Mouse (Mus musculus) WW6 (cell line): ENCODE results near the gene Smim20.

ENCODE experiments used
- DNase-seq: peaks from one replicate; pipeline ENCODE4 v3.0.0-alpha.2; 2013; ENCODE audit warnings: low read depth, low spot score

Gene Smim20

DNA sequence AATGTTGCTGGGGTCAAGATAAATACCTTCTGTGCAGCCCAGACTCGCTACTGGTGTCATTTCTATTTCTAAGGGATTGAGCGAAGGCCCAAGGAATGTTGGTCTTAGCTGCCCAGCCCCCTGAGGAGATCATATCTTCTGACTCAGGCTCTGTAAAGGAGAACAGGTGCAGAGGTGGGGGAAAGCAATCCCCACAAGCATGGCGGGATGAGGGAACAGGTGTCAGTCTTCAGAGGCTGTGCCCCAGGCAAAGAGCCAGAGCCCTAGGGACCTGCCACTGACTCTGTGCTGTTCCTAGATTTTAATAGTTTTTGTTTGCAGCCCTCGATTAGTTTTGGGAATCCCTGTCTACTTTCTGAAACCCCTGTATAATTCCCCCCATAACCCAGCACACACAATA is 702 bp upstream of the Smim20 start:
- no peak for DNase-seq

DNA sequence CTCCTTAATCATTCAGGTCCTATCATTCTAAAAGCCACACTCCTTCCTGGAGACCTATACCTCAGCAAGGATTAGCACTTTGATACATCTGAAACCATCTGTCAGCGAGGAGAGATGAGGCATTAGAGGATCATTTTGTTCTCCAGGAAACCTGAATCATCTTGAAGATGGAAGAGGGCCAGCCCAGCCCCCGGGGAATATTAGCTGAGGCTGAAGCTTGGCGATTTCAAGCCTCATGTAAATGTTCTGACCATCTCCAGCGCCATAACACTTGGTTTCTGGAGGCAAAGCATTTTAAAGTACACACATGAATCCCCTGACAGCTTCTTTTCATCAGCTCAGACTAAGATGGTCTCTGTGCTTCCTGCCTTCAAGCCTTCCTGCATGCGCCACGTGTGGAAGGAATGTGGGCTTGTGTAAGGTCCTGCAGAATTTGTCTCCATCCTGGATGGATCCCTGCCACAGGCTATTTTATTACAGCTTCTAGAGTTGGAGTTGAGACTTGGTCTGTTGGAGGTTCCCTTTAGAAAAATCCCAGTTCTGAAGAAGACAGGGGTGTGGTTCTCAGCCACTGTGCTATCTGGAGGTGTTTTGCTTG is 1.3 kb downstream of the Smim20 start:
- no peak for DNase-seq

DNA sequence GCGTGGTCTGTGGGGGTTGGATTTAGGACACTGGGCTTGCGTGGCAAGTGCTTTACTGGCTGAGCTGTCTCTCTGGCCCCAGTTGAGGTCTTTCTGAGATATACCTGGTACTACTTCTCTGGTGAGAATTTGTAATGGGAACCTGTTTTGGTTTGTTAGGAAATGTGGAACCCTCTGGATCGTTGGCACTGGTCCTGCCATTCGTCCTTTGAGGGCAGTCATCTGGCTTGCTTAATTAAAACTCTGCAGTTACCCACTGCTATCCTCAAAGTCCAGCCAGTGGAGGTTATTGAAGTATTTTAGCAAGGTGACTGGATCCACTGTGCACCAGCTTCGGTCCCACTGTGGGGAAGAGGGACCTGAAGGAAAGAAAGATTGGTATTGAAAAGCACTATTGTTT is 2.9 kb downstream of the Smim20 start:
- DNase-seq = no peak

DNA sequence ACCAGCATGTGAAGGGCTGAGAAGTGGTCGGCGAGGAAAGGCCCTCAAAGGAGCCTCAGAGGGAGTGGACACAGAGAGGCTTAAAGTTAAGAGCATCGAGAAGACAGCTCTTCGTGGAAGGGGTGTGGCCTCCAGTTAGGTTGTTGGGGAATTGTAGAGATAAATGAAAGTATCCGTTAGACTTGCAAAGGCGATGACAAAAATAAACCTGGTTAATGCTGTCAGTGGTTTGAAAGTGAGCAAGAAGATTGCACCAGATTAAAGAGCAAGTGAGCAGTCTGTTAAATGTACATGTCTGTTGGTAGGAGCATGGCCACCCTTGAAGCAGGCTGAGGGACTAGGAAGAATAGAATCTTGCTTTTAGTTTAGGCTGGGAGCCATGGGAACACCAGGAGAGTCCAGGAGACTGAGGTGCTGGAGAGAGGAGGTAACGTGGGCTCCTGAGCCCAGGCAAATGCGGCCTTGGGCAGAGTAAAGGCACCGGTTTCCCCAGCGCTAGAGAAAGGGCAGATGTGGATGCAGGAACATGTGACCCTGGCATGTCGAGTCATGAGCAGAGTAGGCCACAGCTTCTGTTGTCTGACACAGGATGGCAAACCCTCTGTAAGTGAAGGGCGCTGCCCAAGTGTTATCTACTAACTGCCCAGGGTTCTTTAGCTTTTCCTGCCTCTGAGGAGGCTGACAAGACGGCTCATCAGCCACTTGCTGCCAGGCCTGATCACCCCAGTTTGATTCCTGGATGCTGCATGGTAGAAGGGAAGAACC is 4.2 kb downstream of the Smim20 start:
- DNase-seq = no peak

DNA sequence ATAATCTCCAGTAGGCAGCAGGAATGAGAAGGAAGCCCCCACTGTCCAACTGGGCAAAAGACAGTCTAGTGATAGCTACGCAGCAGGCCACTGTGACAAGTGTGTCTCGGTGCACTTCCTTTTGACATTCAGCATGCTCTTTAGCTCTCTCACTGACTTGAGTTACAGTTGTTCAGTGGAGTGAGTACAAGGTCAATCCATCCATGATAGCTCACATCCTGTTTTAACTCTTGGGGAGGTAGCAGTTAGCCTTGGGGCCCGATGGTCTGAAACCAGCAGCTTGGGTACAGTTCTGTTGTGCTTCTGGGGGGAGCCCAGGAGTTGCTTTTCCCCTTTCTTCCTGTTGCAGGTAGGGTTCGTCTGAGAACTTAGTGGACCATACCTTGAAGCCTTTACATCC is 5.7 kb downstream of the Smim20 start:
- no peak for DNase-seq

DNA sequence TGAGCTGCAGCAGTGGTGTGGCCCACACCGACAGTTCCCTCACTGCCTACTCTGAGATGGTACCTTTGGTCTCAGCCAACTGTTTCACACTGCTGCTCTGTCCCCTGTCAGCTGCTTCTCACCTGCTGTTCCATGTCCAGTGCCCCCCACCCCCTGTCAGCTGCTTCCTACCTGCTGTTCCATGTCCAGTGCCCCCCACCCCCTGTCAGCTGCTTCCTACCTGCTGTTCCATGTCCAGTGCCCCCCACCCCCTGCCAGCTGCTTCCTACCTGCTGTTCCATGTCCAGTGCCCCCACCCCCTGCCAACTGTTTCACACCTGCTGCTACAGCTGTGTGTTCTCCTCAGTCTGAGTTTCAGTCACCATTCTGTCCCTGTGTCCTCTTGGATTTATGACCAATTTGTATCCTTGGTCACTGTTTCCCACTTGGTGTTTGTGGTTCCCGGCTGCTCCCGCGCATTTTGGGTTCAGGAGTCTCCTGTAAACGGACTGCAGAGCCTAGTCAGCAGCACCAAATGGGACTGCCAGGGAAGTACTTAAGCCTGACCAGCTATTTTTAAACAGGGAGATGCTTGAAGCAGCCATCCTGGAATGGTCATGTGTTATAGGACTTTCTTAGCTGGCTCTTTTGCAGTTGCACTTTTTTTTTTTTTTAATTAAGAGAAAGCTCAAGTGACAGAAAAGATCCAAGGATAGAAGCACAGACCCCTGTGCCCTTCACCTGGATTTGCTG is 7.0 kb downstream of the Smim20 start:
- no peak for DNase-seq

DNA sequence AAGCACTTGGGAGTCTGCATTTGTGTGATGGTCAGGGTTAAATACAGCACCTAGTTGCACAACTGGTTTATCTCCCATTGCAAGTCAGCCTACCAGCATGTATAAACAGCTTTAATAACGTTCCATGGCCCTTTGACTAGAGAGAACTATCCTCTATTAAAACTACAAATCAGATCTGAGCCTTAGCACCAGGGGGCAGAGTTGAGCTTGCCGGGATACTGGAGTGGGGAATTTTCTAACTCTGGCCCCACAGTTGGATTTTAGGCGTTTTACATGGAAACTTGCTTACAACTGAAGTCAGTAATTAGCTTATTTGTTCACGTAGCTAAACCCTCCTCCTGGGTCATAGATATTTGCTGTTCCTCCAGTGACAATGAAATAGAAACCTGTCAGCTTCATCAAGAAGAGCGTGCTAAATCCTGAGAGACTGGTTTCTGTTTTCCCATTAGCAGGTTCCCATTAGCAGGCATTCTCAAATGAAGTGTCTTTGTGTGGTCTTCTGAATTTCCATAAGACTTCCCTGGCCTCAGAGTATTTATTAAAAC is 8.0 kb downstream of the Smim20 start:
- no peak for DNase-seq

DNA sequence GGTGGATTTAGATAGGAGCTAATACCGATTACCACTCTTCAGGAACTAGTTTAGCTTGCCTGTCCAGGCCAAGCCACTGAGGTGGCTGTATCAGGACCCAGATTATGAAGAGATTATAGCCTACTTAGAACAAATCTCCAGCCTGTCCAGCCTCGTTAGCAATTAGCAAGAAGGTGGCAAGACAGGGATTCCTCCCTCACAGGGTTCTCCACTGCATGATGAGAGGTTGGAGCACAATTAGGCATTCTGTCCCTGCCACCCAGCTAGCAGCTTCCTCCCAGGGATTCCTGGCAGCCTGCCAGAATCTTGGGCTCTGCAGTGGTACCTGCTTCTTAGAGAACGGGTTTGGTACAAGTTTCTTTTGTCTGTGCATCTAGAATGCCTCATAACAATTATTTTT is 8.5 kb downstream of the Smim20 start:
- no peak for DNase-seq

DNA sequence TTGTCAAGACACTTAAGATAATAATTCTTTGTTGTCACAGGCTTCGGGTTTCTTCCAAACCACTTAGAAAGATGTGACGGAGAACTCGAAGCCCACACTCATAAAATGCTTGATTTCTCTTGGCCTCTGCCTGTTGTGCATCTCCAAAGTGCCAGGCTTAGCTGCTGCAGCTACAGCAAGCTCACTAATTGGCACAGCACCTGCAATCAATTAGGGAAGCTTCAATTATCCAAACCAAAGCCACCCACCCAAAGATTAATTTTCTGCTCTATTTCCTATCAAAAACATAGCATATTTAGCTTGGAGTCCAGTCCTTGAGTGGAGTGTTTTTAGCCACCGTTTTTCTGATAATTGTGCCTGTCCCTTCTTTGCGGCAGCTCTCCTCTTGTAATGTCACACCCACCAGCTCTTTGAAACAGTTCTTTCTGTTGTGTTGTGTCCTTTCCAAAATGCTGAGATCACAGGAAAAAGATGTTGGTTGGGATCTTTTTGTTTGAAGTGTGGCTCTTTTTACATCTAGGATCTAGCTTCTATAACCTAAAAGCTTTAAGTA is 9.7 kb downstream of the Smim20 start:
- DNase-seq = no peak

DNA sequence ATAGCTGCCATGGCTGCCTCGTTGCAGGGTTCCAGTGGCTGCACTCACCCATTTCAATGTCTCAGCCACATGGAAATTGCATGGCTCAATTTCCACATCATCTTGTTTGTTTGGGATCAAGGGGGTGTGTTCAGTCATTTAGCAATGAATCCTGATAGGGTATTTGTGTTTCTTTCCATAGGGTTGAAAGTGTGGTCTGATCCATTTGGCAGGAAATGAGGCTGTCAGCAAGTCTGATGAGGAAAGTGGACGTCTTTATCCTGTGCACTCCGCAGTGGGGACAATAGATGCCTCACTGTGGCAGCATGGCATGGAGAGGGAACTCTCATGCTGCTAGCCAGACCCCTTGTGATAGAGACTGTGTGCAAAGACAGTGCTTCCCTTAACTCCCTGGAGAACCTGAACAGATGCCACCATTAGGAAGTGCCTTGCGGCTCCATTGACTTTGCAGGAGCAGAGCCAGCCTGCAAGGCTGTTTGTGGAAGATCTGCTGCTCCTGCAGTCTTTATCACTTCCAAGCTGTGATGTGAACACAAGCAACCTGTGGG is 10.9 kb downstream of the Smim20 start:
- no peak for DNase-seq

DNA sequence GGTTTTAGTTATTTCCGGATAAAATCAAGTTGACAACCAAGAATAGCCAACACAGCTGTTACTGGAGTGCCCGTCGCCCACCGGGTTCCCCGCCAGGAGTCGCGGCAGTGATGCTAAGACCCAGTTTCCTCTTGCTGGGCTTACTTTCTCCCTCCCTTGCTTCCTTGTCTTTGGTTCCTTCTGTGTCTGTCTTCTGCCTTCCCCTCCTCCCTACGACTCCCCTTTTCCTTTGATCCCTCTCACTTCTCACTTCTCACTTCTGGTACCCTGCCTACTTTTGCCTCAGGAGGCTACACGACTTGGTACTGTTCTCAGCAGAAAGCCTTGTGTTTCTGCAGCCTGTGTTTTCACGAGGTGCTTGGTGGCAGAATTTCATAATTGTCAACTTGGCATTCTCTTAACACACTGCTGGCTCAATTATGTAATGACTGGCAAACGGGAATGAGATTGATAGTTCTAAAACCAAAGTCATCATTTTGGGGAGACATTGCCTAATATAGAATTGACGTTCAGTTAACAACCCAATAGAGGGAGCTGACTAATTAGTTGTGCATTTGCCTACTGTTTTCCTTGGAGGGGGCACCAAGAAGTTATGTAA is 12.4 kb downstream of the Smim20 start:
- DNase-seq = no peak

DNA sequence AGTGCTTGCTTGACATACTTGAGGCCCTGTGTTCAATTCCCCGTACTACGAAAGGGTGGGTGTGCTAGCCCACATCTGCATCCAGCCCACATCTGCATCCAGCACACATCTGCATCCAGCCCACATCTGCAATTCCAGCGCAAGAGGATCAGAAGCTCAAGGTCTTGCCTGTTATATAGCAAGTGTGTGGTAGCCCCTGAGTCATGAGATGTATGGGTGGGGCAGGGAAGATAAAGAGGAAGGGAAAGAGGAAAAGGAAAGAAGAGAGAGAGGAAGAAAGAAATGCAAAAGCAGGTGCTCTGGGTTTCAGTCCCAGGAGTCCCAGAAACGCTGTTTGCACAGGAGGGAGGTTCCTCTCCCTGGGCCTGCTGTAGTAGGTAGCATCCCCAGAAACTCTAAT is 15.6 kb downstream of the Smim20 start:
- DNase-seq = no peak

DNA sequence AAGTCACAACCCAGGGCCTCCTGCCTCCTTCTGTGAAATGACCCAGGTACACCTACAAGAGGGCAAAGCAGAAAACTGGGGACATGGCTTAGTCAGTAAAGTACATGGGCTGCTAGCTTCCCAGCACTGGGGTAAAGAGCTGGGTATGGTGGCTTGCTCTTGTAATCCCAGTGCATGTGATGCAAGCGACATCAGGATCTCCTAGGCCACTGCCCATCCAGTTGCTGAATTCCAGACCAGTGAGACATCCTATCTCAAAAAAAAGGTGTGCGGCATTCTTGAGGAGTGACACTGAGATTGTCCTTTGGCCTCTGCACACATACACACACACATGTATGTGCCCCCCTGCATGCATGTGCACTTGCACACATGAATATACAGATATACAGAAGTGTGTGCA is 19.5 kb downstream of the Smim20 start:
- no peak for DNase-seq

DNA sequence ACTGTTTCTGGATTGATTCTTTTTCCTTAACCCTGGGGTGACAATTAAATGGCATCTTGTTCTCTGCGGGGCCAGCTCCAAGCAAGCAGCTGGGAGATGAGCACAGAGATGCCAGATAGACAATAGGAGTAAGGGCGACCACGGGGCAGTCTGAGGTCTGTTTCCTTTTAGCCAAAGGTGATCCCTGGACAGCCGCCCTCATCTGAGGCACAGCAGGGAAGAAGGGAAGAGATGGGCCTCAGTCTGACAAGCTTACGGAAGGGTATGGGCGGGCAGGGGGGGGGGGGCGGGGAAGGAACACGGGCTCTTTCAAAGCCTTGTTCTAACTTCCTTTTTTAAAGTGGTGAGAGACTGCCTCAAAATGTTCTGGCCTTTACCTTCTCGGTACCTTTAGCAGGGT is 22.6 kb downstream of the Smim20 start:
- no peak for DNase-seq

DNA sequence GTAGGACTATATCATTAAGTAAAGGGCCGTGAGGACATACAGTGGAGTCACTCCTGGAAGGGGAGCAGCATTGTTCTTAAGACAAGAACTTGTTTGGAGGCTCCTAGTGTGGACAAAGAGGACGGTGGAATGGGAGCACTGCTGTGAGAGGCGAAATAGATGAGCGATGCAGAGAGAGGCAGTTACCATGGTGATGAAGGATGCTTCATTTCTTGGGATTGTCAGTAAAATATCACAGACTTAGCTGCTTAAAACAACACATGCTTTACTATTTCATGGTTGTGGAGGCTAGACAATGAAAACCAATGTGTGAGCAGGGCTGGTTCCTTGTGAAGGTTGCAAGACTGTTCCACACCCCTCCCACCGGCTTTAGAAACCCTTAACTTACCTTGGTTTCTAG is 27.7 kb downstream of the Smim20 start:
- no peak for DNase-seq

DNA sequence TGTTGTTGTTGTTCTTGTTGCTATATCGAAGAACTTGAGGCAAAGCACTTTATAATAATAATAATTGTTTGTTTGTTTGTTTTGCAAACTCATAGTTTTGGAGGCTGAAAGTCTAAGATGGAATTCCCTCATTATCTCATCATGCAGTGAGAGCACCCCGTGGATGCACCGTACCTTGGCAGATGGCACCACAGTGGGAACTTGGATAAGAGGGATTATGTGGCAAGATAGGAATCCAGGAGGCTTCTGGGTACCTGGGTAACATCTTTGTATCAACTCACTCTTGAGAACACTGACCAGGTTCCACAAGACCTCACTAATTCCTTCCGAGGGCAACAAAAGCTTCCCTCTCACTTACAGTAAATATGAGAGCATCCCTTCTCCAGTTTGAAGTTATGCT is 30.1 kb downstream of the Smim20 start:
- no peak for DNase-seq

DNA sequence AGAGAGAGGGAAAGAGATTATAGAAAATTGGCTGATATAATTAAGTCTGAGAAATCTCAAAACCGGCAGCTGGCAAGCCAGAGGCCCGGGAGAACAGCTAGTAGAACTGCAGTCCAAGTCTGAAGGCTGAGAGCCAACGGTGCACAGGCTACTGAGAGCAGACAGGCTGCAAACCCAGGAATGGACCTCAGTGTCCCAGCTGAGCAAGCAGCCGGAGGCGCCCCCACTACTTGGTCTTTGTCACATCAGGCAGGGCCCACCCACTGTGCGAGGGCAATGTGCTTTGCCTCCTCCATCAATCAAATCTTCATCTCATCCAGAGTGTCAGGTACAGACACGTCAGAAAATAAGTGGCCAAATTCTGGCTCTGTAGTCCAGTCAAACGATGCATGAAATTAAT is 34.6 kb downstream of the Smim20 start:
- DNase-seq = no peak

DNA sequence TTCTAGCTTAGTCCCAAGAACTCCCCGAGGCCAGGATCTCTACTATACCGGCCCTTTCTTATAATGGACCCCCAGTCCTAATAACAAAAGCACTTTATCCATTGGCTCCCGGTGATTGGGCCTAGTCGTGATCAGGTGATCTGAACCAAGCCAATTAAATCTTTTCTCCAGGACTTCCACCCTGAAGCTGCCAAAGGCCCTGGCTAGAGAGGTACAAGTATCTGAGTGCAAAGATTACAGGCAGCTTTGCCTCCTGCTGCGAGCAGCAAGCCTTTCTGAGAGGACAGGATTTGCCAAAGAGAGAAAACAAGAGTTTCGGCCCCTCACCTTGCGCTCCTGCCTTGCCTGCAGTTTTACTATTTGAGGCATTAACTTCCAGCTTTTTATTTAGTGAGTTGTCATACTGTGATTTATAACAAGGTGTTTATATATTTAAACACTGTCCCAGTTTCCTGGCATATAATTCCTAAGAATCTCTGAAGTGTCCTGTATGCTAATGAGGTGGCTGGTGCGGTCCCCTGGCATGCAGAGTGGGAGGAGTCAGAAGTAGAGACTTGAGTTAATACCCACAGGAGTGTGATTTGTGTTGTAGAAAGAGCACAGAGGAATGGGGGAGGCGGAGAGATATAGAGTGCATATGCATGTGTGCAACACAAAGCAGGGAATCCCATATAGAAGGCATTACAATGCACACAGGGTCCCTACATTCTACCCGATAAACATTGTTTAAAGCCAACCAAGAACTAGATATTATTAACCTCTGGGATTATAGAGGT is 36.2 kb downstream of the Smim20 start:
- DNase-seq = no peak

DNA sequence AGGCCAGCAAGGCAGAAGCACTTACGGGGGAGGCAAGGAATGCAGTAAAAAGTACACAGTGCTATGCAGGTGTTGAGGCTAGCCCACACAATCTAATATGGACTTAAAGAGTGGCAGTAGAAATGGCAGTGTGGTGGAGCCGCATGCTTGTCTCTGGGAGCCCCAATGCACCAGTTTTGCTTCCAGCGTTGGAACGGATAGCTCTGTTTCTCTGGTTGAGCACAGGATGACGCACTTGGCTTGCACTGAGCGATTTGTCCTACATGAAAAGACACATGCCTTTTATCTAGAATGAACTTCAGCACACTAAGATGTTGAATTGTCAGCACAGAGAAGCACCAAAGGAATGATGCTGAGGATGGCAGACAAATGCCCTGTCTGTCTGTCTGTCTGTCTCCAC is 37.1 kb downstream of the Smim20 start:
- DNase-seq = no peak

DNA sequence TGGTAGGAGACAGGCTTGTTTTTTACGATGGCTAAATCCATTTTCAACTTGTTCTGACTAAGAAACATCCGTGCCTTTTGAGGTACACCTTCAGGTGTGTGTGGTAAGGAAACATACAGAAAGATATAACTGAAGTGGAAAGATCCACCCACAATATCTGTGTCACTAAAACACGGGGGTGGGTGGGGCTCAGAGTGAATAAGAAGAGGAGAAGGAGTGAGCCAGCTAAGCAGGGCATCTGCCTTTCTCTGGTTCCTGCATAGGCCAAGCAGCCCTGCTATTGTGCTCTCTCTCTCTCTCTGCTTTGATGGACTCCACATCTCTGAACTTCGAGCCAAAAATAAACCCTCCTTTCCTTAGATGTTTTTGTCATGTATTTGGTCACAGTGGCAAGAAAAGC is 38.1 kb downstream of the Smim20 start:
- no peak for DNase-seq

DNA sequence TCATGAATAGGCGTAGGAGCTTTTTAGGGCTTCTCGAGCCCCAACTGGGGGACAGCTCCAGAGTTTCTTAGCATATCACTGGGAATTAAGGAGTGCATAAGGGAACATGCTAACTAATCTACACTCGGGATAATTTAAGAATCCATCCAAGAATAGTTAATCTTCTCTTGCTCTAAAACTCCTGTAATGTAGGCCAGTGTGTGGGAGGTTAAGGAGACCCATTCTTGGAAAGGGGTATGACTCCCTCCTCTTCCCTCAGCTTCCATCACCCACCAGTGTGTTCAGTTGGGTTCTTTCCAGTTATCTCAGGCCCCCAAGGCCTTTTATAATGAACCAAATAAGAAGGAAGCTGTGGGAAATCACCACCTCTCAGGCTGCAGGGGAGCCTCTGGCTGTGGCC is 40.0 kb downstream of the Smim20 start:
- no peak for DNase-seq
